Mouse (Mus musculus) mouse embryonic stem cell (cell line): ENCODE data around the gene Espn.

Experiments
- in situ Hi-C, 2 experiments: fragments of 300-500 bp; cut with MboI; formaldehyde crosslinking; loops; 1 replicate in 1 of 2; 3 replicates in 1 of 2; pipeline ENCODE4 v1.14.3; 2019 to 2020; ENCODE audit warnings: low sequenced_read_pairs in 2 of 2, low pct_unique_long_range_greater_than_20kb in 1 of 2, mixed read lengths in 1 of 2; ENCODE audit not compliant: unreplicated experiment in 1 of 2

Espn gene

GRCm38 (mm10) chr4:152112329-152112728 lies 39.8 kb downstream of the Espn start:
- in situ Hi-C loops: no loop called here

DNA sequence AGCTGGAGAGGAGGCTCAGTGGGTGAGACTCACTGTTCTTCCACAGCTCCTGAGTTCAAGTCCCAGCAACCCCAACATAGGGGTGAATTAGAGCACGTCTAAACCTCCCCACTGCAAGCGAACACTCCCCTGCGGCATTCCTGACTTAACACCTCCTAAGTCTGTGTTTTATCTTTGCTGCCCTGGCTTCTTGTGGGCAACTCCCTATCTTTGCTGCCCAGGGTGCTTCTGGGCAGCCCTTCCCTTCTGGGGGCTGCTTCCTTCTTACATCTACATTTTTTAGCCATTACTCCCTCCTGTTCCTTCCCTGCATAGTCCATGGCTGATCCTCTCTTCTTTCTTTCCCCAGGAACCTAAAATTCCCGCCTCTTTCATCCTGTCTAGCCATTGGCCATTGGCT lies 41.5 kb downstream of the Espn start:
- in situ Hi-C loops: no loop called here

DNA sequence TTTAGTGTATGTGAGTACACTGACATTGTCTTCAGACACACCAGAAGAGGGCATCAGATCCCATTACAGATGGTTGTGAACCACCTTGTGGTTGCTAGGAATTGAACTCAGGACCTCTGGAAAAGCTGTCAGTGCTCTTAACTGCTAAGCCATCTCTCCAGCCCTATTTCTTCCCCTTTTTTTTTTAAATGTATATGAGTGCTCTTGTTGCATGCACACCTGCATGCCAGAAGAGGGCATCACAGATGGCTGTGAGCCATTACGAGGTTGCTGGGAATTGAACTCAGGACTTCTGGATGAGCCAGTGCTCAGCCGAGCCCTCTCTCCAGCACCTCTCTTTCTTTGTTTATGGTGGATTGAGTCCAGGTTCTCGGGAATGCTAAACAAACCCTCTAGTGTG lies 42.7 kb downstream of the Espn start:
- in situ Hi-C loops: no loop called here

DNA sequence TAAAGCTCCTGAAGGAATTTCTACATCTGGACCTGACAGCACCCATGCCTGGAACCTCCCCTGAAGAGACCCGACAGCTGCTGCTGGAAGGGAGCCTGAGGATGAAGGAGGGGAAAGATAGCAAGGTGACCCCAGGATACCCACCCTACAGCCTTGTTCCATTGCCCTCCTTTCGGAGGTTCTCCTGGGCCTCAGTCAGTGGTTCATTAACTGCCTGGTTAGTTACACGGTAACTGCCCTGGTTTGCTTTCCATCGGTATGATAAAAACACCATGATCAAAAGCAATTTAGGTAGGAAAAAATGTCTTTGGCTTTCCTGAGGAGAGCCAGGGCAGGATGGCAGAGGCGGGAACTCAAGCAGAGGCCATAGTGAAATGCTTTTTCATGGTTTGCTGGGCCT lies 43.5 kb downstream of the Espn start:
- in situ Hi-C loops: no loop called here

GRCm38 (mm10) chr4:152107971-152108509 lies 44.1 kb downstream of the Espn start:
- in situ Hi-C loops: no loop called here

DNA sequence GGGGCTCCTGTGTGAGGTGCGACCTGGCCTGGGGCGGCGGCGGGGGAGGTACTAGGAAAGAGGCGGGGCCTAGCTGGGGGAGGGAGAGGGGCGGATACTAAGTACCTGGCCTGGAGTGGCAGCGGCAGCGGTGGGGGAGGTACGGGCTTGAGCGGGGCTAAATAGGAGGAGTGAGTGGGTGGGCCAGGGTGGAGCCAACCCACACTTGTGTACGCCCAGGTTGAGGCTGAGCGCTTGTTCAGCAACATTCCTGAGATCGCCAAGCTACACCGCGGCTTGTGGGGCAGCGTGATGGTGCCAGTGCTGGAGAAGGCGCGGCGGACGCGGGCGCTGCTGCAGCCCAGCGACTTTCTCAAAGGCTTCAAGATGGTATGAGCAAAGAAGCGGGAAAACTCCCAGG lies 44.7 kb downstream of the Espn start:
- in situ Hi-C loops: no loop called here

GRCm38 (mm10) chr4:152106746-152107145 lies 45.4 kb downstream of the Espn start:
- in situ Hi-C loops: no loop called here

DNA sequence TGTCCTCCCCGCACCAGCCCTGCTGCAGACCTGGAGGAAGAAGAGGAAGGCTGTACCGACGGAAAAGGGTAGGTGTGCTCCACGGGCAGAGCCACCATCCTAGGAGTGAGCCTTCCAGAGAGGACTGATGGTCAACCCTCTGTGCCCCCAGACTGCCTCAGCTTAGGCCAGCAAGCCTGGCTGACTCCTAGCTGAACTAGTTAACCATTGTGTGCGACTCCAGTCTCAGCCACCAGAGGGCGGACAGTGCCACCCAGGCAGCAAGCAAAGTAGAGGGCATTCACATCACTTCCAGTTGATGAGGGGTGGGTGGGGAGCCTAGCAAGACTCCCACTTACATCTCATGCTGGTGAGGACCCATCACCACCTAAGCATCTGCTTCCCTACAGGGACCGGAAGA lies 49.1 kb downstream of the Espn start:
- in situ Hi-C loops: no loop called here

- in situ Hi-C loops: no loop called here
These were observed 50.2 kb downstream of the Espn start for GRCm38 (mm10) chr4:152101921-152102320.

- in situ Hi-C loops: no loop called here
These were observed 51.0 kb downstream of the Espn start for GRCm38 (mm10) chr4:152101081-152101653.

DNA sequence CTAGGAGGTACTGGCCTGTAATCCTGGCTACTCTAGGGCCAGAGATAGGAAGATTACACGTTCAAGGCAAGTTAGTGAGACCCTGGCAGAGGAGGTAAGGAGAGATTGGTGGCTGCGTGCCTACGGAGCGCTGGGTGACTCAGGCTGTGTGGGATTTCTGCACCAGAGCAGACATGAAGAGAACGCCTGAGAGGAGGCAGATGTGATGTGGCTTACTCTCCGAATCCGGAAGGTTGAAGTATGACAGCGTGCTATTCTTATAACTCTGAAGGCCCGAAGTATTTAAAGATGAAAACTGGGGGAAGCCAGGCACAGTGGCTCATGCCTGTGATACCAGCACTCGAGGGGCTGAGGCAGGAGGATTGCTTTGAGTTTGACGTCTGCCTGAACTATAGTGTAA lies 51.6 kb downstream of the Espn start:
- in situ Hi-C loops: no loop called here

DNA sequence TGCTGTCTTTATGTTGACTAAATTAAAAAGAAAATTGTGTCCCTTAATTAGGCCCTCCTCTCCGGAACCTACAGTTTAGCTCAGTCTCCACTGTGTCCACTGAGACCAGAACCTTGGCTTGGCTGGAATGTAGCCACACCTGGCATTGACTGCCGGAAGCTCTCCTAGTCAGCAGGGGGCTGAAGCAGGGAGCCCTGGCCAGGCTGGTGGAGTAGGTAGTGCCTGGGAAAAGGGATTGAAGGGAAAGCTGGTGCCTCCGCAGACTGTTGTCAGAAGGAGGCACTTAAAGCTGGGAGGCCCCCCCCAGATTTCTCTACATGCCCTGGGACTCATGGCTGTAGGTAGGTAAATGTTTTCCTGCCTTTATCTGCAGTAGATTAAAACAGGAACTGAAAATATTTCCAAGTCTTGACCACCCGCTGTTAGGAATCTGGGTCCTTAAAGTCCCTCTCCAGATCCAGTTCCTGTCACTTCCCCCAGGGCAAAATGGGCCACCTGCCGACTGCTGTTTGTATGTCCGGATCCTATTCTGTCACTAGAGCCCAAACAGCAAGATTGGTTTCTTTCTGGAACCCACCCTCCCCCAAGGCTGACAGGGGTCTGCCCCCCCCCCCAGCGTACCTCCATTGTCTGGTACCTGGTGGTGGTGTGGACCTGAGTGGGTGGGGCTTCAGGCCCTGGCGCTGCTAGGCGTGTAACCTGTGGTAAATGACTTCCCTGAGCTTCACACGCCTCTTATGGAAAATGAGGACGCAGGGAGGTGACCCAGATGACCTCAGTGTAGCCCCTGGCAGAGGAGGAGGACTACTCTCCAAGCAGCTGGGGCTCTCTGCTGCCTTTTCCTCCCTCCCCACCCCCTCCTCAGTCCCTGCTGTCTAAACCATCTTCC lies 54.0 kb downstream of the Espn start:
- in situ Hi-C loops: no loop called here

GRCm38 (mm10) chr4:152096927-152097326 lies 55.2 kb downstream of the Espn start:
- in situ Hi-C loops: no loop called here

- in situ Hi-C loops: no loop called here
These were observed 55.9 kb downstream of the Espn start for GRCm38 (mm10) chr4:152095937-152096910.

- in situ Hi-C loops: no loop called here
These were observed 57.9 kb downstream of the Espn start for GRCm38 (mm10) chr4:152094233-152094632.

DNA sequence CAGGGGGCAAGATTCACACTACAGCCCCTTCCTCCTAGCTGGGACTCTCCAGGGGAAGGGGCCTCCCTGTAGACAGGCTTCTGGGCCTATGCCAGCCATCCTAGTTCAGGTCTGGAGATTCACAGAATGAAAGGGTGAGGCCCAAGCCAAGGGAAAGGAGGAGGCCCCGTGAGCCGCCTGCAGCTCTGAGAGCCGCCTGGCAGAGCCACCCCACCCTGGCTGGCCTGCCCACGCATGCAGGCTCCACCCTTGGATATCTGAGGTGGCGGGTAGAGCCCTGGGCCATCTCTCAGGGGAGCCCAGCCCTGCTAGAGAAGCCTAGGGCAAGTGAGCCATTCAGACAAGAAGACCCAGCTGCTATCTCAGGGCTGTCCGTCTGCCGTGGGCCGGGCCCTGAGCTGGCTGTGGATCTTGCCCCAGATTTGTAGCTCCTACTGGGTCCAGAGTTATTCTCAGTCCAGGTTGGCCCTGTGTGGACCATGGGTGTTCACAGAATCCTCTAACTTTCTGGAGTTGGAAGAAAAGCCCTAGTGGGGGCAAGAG lies 59.3 kb downstream of the Espn start:
- in situ Hi-C loops: no loop called here

- in situ Hi-C loops: no loop called here
These were observed 62.0 kb downstream of the Espn start for GRCm38 (mm10) chr4:152090191-152090590.

- in situ Hi-C loops: no loop called here
These were observed 63.5 kb downstream of the Espn start for GRCm38 (mm10) chr4:152088556-152089120.
